Mouse (Mus musculus) bone marrow, adult 2 months (tissue): ENCODE results near the gene Capn13.

Experiments used
- CTCF ChIP-seq: fragments of 200-500 bp; IDR thresholded peaks from 2 replicates; pipeline ENCODE4 v1.5.1; 2011; ENCODE audit warnings: low read length, control low read depth; ENCODE audit not compliant: control insufficient read depth, insufficient read depth
- POLR2A ChIP-seq: fragments of 200-500 bp; IDR thresholded peaks from 2 replicates; pipeline ENCODE4 v1.6.1; 2011; ENCODE audit warnings: low read depth, mild to moderate bottlenecking, control low read depth, low read length, borderline replicate concordance; ENCODE audit not compliant: control insufficient read depth

GRCm38 (mm10) chr17:73273809-73274208, 126.9 kb downstream of the Capn13 start:
- peak; percentile 14; the same call in 1 of the 2 replicates for TF ChIP-seq CTCF
- TF ChIP-seq POLR2A, result no peak
